Mouse (Mus musculus): ENCODE measurements around the gene Lalba. TPM values are rescaled to one million over a fixed set of nuclear protein-coding genes. Genes with fewer than 3 reads are reported as not detected.

Lalba gene
- polyA plus RNA-seq, 1 experiment from 2014 or later, result not detected

Small RNA genes within 50 kb of the gene (microRNA-seq; reads per million reads assigned to microRNA genes)
- gene Mir1291, result 0.44 reads per million

Other genes starting within 250 kb of the Lalba start
- not detected in 2 replicates for gene Olfr286, start 248.3 kb downstream of the Lalba start, polyA plus RNA-seq (2015; fragmentation: Nextera tagmentation; extraction: Ambion mirVana)
- not detected in 2 replicates for gene H1fnt, start 225.4 kb downstream of the Lalba start, polyA plus RNA-seq (2015; fragmentation: Nextera tagmentation; extraction: Ambion mirVana)
- gene Zfp641, start 186.6 kb downstream of the Lalba start, polyA plus RNA-seq (2015; fragmentation: Nextera tagmentation; extraction: Ambion mirVana), result 5.5 and 6.5 TPM in 2 replicates
- not detected in 2 replicates for gene Olfr285, start 165.4 kb downstream of the Lalba start, polyA plus RNA-seq (2015; fragmentation: Nextera tagmentation; extraction: Ambion mirVana)
- gene Olfr284, start 141.7 kb downstream of the Lalba start, polyA plus RNA-seq (2015; fragmentation: Nextera tagmentation; extraction: Ambion mirVana), result not detected in 2 replicates
- gene Olfr283, start 101.8 kb downstream of the Lalba start, polyA plus RNA-seq (2015; fragmentation: Nextera tagmentation; extraction: Ambion mirVana), result not detected in 2 replicates
- not detected in 2 replicates for gene Olfr282, start 51.5 kb downstream of the Lalba start, polyA plus RNA-seq (2015; fragmentation: Nextera tagmentation; extraction: Ambion mirVana)
- gene Olfr281, start 30.1 kb downstream of the Lalba start, polyA plus RNA-seq (2015; fragmentation: Nextera tagmentation; extraction: Ambion mirVana), result not detected in 2 replicates
- gene OR5BS1P, start 12.8 kb downstream of the Lalba start, polyA plus RNA-seq (2015; fragmentation: Nextera tagmentation; extraction: Ambion mirVana), result not detected in 2 replicates
- not detected in 2 replicates for gene Olfr279, start 9.7 kb upstream of the Lalba start, polyA plus RNA-seq (2015; fragmentation: Nextera tagmentation; extraction: Ambion mirVana)
- gene Kansl2, start 51.5 kb upstream of the Lalba start, polyA plus RNA-seq (2015; fragmentation: Nextera tagmentation; extraction: Ambion mirVana), result 132 and 147 TPM in 2 replicates
- gene Ccnt1, start 88.2 kb upstream of the Lalba start, polyA plus RNA-seq (2015; fragmentation: Nextera tagmentation; extraction: Ambion mirVana), result 68.7 and 76.3 TPM in 2 replicates
- not detected in 2 replicates for gene 4930415O20Rik, start 88.3 kb upstream of the Lalba start, polyA plus RNA-seq (2015; fragmentation: Nextera tagmentation; extraction: Ambion mirVana)
- 10.4 and 10.7 TPM in 2 replicates for gene Adcy6, start 127.4 kb upstream of the Lalba start, polyA plus RNA-seq (2015; fragmentation: Nextera tagmentation; extraction: Ambion mirVana)
- gene Cacnb3, start 148.1 kb upstream of the Lalba start, polyA plus RNA-seq (2015; fragmentation: Nextera tagmentation; extraction: Ambion mirVana), result 124 and 137 TPM in 2 replicates
- 20.5 and 21.7 TPM in 2 replicates for gene Ddx23, start 180.2 kb upstream of the Lalba start, polyA plus RNA-seq (2015; fragmentation: Nextera tagmentation; extraction: Ambion mirVana)
- 6.2 and 7.4 TPM in 2 replicates for gene Rnd1, start 194.7 kb upstream of the Lalba start, polyA plus RNA-seq (2015; fragmentation: Nextera tagmentation; extraction: Ambion mirVana)
- 2.2 and 4.1 TPM in 2 replicates for gene Ccdc65, start 225.5 kb upstream of the Lalba start, polyA plus RNA-seq (2015; fragmentation: Nextera tagmentation; extraction: Ambion mirVana)
- gene Fkbp11, start 245.5 kb upstream of the Lalba start, polyA plus RNA-seq (2015; fragmentation: Nextera tagmentation; extraction: Ambion mirVana), result 8.1 and 10.9 TPM in 2 replicates